In the genomic region with DNA sequence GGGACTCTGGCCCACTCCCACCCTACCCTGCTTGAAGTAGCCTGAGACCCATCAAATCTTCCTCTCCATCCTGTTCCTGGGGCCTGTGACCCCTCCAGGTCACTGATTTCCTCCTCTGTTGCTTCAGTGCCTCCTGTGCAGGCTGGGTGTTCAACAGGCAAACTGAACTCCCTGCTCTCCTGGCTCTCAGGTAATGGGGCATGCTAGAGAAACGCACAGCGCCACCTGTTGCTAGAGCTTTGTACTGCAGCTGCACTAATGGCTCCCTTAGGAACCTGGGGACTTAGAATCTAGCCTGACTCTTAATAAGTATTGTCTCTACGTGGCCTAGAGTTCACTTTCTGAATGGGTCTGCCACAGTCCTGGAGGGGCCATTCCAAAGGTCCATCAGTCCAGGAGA, we compare ENCODE assay signal across 8 mouse cellular contexts. TPM values are rescaled to one million over a fixed set of nuclear protein-coding genes. Genes with fewer than 3 reads are reported as not detected.
DNase-seq lines count a peak whose midpoint lies in the region; ATAC-seq lines count a peak whose summit lies in the region.

No protein-coding gene starts in this region.

- no peak overlapping the region for H3K4me2 ChIP-seq in liver, embryonic 16.5 days (ENCODE audit: low read depth, low read length)
- no peak overlapping the region for H3K4me2 ChIP-seq in neural tube, embryonic 15.5 days

- 3% methylated on average over 3 of the region's 3 CpGs for WGBS in liver, embryonic 16.5 days (ENCODE audit: insufficient replicate concordance)
- 4% methylated on average over 3 of the region's 3 CpGs for WGBS in neural tube, embryonic 15.5 days

- H3K27me3 ChIP-seq in liver, embryonic 16.5 days (ENCODE audit: control insufficient read depth, insufficient read depth, low read depth, low read length), result no peaks in the 10 kb centered on the region
- no peaks in the 10 kb centered on the region for H3K27me3 ChIP-seq in neural tube, embryonic 15.5 days (replicated peaks)

- DNase-seq in 416B (ENCODE audit: low read depth) (peak; percentile 63), NIH3T3 (ENCODE audit: low read depth) (peak; percentile 84)
- DNase-seq in cerebellum, postnatal 25 days, result peak; percentile 88 to 93
- peak; percentile 60 for DNase-seq in gastrocnemius, postnatal 14 days
- peak; percentile 85 for DNase-seq in kidney, adult 9 months
- peak; percentile 51 to 80 for DNase-seq in thymus, postnatal 10 days (ENCODE audit: low spot score in 2 of 2)

- ATAC-seq in liver, embryonic 16.5 days (ENCODE audit: low read depth), result peak; percentile 24; the same call in 1 of the 2 replicates
- ATAC-seq in neural tube, embryonic 15.5 days (ENCODE audit: low FRiP score), result peak; percentile 48; the same call in 1 of the 2 replicates

- intact Hi-C loops in gastrocnemius, postnatal 14 days (cut with DNase I; ENCODE audit: low total_unique reads), result loop anchor here (10.0 kb wide), 2 partner anchors 66 to 156 kb away; no protein-coding TSS in a partner anchor

- no peak overlapping the region for H3K4me3 ChIP-seq in liver, embryonic 16.5 days (ENCODE audit: low read depth, low read length)
- H3K4me3 ChIP-seq in neural tube, embryonic 15.5 days (replicated peaks), result no peak overlapping the region

- H3K9ac ChIP-seq in liver, embryonic 16.5 days (ENCODE audit: low read depth, low read length), result no peak overlapping the region
- no peak overlapping the region for H3K9ac ChIP-seq in neural tube, embryonic 15.5 days (replicated peaks)

- H3K36me3 ChIP-seq in liver, embryonic 16.5 days (ENCODE audit: control insufficient read depth, insufficient read depth), result no peaks in the 10 kb centered on the region
- peaks cover 27% of the 10 kb centered on the region for H3K36me3 ChIP-seq in neural tube, embryonic 15.5 days

- H3K9me3 ChIP-seq in liver, embryonic 16.5 days (replicated peaks; ENCODE audit: control insufficient read depth, low read length), result no peaks in the 10 kb centered on the region
- no peaks in the 10 kb centered on the region for H3K9me3 ChIP-seq in neural tube, embryonic 15.5 days (replicated peaks)

- H3K4me1 ChIP-seq in liver, embryonic 16.5 days (ENCODE audit: control insufficient read depth, low read depth, low read length), result no peaks in the 10 kb centered on the region
- H3K4me1 ChIP-seq in neural tube, embryonic 15.5 days, result no peaks in the 10 kb centered on the region

- no peak overlapping the region for H3K27ac ChIP-seq in liver, embryonic 16.5 days (ENCODE audit: low read length)
- no peak overlapping the region for H3K27ac ChIP-seq in neural tube, embryonic 15.5 days (replicated peaks)

RNA-seq across cellular contexts. Expression of a gene that starts 10.4 kb away (rescaled TPM):
- 10 to 100 TPM in 1 of 2 experiments, 1 to 10 TPM in 1; 9.3 to 13.3 TPM for total RNA-seq in gastrocnemius, postnatal 14 days (2021)
- 0.91 and 1.1 TPM in 2 replicates for polyA plus RNA-seq in liver, embryonic 16.5 days (2015; fragmentation: Nextera tagmentation; extraction: Ambion mirVana)
- 3.1 and 4.5 TPM in 2 replicates for polyA plus RNA-seq in neural tube, embryonic 15.5 days (2015; fragmentation: Nextera tagmentation; extraction: Ambion mirVana)

RNA-seq across cellular contexts. Expression of a gene that starts 29.8 kb away (rescaled TPM):
- 1 to 10 TPM; 4.6 to 5.4 TPM for total RNA-seq in gastrocnemius, postnatal 14 days (2021)
- polyA plus RNA-seq in liver, embryonic 16.5 days (2015; fragmentation: Nextera tagmentation; extraction: Ambion mirVana), result 2.5 and 2.7 TPM in 2 replicates
- 10.6 and 15.0 TPM in 2 replicates for polyA plus RNA-seq in neural tube, embryonic 15.5 days (2015; fragmentation: Nextera tagmentation; extraction: Ambion mirVana)

RNA-seq across cellular contexts. Expression of a gene that starts 35.4 kb away (rescaled TPM):
- 1,000 to 10,000 TPM; 1,005 to 1,120 TPM for total RNA-seq in gastrocnemius, postnatal 14 days (2021)
- 3.2 and 4.3 TPM in 2 replicates for polyA plus RNA-seq in liver, embryonic 16.5 days (2015; fragmentation: Nextera tagmentation; extraction: Ambion mirVana)
- 21.6 and 21.8 TPM in 2 replicates for polyA plus RNA-seq in neural tube, embryonic 15.5 days (2015; fragmentation: Nextera tagmentation; extraction: Ambion mirVana)

RNA-seq across cellular contexts. Expression of a gene that starts 38.0 kb away (rescaled TPM):
- 100 to 1,000 TPM; 440 to 562 TPM for total RNA-seq in gastrocnemius, postnatal 14 days (2021)
- not detected in 2 replicates for polyA plus RNA-seq in liver, embryonic 16.5 days (2015; fragmentation: Nextera tagmentation; extraction: Ambion mirVana)
- polyA plus RNA-seq in neural tube, embryonic 15.5 days (2015; fragmentation: Nextera tagmentation; extraction: Ambion mirVana), result 0.36 and 1.2 TPM in 2 replicates

RNA-seq across cellular contexts. Expression of a gene that starts 46.0 kb away (rescaled TPM):
- 1 to 10 TPM; 5.7 to 9.6 TPM for total RNA-seq in gastrocnemius, postnatal 14 days (2021)
- polyA plus RNA-seq in liver, embryonic 16.5 days (2015; fragmentation: Nextera tagmentation; extraction: Ambion mirVana), result 5.4 and 6.7 TPM in 2 replicates
- 29.4 and 33.0 TPM in 2 replicates for polyA plus RNA-seq in neural tube, embryonic 15.5 days (2015; fragmentation: Nextera tagmentation; extraction: Ambion mirVana)
